Mouse (Mus musculus): ENCODE measurements around the gene Parl. TPM values are rescaled to one million over a fixed set of nuclear protein-coding genes. Genes with fewer than 3 reads are reported as not detected.

Gene Parl
- total and polyA plus RNA-seq, 2 experiments from 2014 or later: 32.7 to 90.9 TPM

GRCm38 (mm10) chr16:20271339-20271738, 30.8 kb downstream of the Parl start:
- Histone ChIP-seq H3K27me3 (ENCODE audit: insufficient read depth, low read length) (no peaks in the 10 kb centered on the region), H3K36me3 (ENCODE audit: insufficient read depth) (no peaks in the 10 kb centered on the region), H3K4me3 (ENCODE audit: low read depth, low read length) (no peak overlapping the region), H3K9ac (no peak overlapping the region), H3K27ac (ENCODE audit: low read depth, low read length) (no peak overlapping the region), H3K9me3 (ENCODE audit: low read length) (no peaks in the 10 kb centered on the region), H3K4me2 (ENCODE audit: low read depth) (no peak overlapping the region), H3K4me1 (ENCODE audit: insufficient read depth) (no peaks in the 10 kb centered on the region)
- DNase-seq (no peak), ATAC-seq (no peak)
- 88% methylated on average over 4 of the region's 4 CpGs for whole genome bisulfite sequencing
- TF ChIP-seq CTCF (IDR thresholded peaks at IDR 0.05; ENCODE audit: low read depth): no peak

GRCm38 (mm10) chr16:20265089-20265488, 37.1 kb downstream of the Parl start:
- no peak for TF ChIP-seq CTCF (IDR thresholded peaks at IDR 0.05; ENCODE audit: low read depth)
- Histone ChIP-seq H3K27ac (ENCODE audit: low read depth, low read length) (no peak overlapping the region), H3K4me2 (ENCODE audit: low read depth) (no peak overlapping the region), H3K9ac (no peak overlapping the region), H3K4me1 (ENCODE audit: insufficient read depth) (no peaks in the 10 kb centered on the region), H3K27me3 (ENCODE audit: insufficient read depth, low read length) (no peaks in the 10 kb centered on the region), H3K36me3 (ENCODE audit: insufficient read depth) (no peaks in the 10 kb centered on the region), H3K4me3 (ENCODE audit: low read depth, low read length) (no peak overlapping the region), H3K9me3 (ENCODE audit: low read length) (no peaks in the 10 kb centered on the region)
- no peak for DNase-seq
- no peak for ATAC-seq
- 84% methylated on average over 7 of the region's 7 CpGs for WGBS

- no peak for DNase-seq
- no peak for ATAC-seq
- 68% methylated on average over 5 of the region's 5 CpGs for WGBS
- TF ChIP-seq CTCF (IDR thresholded peaks at IDR 0.05; ENCODE audit: low read depth): no peak
- no peaks in the 10 kb centered on the region for H3K27me3 ChIP-seq (ENCODE audit: insufficient read depth, low read length)
- H3K9ac ChIP-seq: no peak overlapping the region
- H3K4me3 ChIP-seq (ENCODE audit: low read depth, low read length): no peak overlapping the region
- no peak overlapping the region for H3K4me2 ChIP-seq (ENCODE audit: low read depth)
- H3K27ac ChIP-seq (ENCODE audit: low read depth, low read length): no peak overlapping the region
- H3K4me1 ChIP-seq (ENCODE audit: insufficient read depth): no peaks in the 10 kb centered on the region
- no peaks in the 10 kb centered on the region for H3K9me3 ChIP-seq (ENCODE audit: low read length)
- H3K36me3 ChIP-seq (ENCODE audit: insufficient read depth): no peaks in the 10 kb centered on the region
Observed at GRCm38 (mm10) chr16:20257926-20258325, 44.3 kb downstream of the Parl start.

- Histone ChIP-seq H3K4me3 (ENCODE audit: low read depth, low read length) (no peak overlapping the region), H3K9ac (no peak overlapping the region), H3K27ac (ENCODE audit: low read depth, low read length) (no peak overlapping the region), H3K4me1 (ENCODE audit: insufficient read depth) (no peaks in the 10 kb centered on the region), H3K27me3 (ENCODE audit: insufficient read depth, low read length) (no peaks in the 10 kb centered on the region), H3K4me2 (ENCODE audit: low read depth) (no peak overlapping the region), H3K36me3 (ENCODE audit: insufficient read depth) (no peaks in the 10 kb centered on the region), H3K9me3 (ENCODE audit: low read length) (no peaks in the 10 kb centered on the region)
- TF ChIP-seq CTCF (IDR thresholded peaks at IDR 0.05; ENCODE audit: low read depth): no peak
- ATAC-seq (peak; percentile 25; the same call in 1 of the 2 replicates), DNase-seq (no peak)
- 77% methylated on average over 9 of the region's 9 CpGs for WGBS
Observed at GRCm38 (mm10) chr16:20248442-20249174, 53.6 kb downstream of the Parl start.

GRCm38 (mm10) chr16:20247103-20247502, 55.1 kb downstream of the Parl start:
- Histone ChIP-seq H3K4me3 (ENCODE audit: low read depth, low read length) (no peak overlapping the region), H3K27me3 (ENCODE audit: insufficient read depth, low read length) (no peaks in the 10 kb centered on the region), H3K36me3 (ENCODE audit: insufficient read depth) (no peaks in the 10 kb centered on the region), H3K4me1 (ENCODE audit: insufficient read depth) (no peaks in the 10 kb centered on the region), H3K4me2 (ENCODE audit: low read depth) (no peak overlapping the region), H3K9ac (no peak overlapping the region), H3K27ac (ENCODE audit: low read depth, low read length) (no peak overlapping the region), H3K9me3 (ENCODE audit: low read length) (no peaks in the 10 kb centered on the region)
- DNase-seq (no peak), ATAC-seq (no peak)
- no peak for TF ChIP-seq CTCF (IDR thresholded peaks at IDR 0.05; ENCODE audit: low read depth)

GRCm38 (mm10) chr16:20240468-20241414, 61.4 kb downstream of the Parl start, which contains the start of gene Map6d1:
Gene Map6d1, minus strand, starts transcription at chr16:20241358.
- peak within 1 kb of the TSS; percentile 76 for H3K9ac ChIP-seq
- no peaks in the 10 kb centered on the region for H3K36me3 ChIP-seq (ENCODE audit: insufficient read depth)
- H3K27ac ChIP-seq (ENCODE audit: low read depth, low read length): peak within 1 kb of the TSS; percentile 69
- DNase-seq: peak; percentile 65
- ATAC-seq: peak; percentile 78
- H3K4me1 ChIP-seq (ENCODE audit: insufficient read depth): 0 out of 2 replicates have a peak, but pooled peaks cover 7% of the 10 kb centered on the region
- no peaks in the 10 kb centered on the region for H3K9me3 ChIP-seq (ENCODE audit: low read length)
- peak within 1 kb of the TSS; percentile 77 for H3K4me3 ChIP-seq (ENCODE audit: low read depth, low read length)
- H3K4me2 ChIP-seq (ENCODE audit: low read depth): peak within 1 kb of the TSS; percentile 80
- 3% methylated on average over 90 of the region's 90 CpGs for WGBS
- TF ChIP-seq CTCF (IDR thresholded peaks at IDR 0.05; ENCODE audit: low read depth): no peak
- no peaks in the 10 kb centered on the region for H3K27me3 ChIP-seq (ENCODE audit: insufficient read depth, low read length)

GRCm38 (mm10) chr16:20238646-20239045, 63.5 kb downstream of the Parl start:
- TF ChIP-seq CTCF (IDR thresholded peaks at IDR 0.05; ENCODE audit: low read depth): no peak
- H3K36me3 ChIP-seq (ENCODE audit: insufficient read depth): 0 out of 2 replicates have a peak, but pooled peaks cover 8% of the 10 kb centered on the region
- H3K27ac ChIP-seq (ENCODE audit: low read depth, low read length): no peak overlapping the region
- H3K4me3 ChIP-seq (ENCODE audit: low read depth, low read length): no peak overlapping the region
- 79% methylated on average over 4 of the region's 4 CpGs for WGBS
- no peak overlapping the region for H3K4me2 ChIP-seq (ENCODE audit: low read depth)
- H3K27me3 ChIP-seq (ENCODE audit: insufficient read depth, low read length): no peaks in the 10 kb centered on the region
- H3K4me1 ChIP-seq (ENCODE audit: insufficient read depth): 0 out of 2 replicates have a peak, but pooled peaks cover 7% of the 10 kb centered on the region
- H3K9ac ChIP-seq: no peak overlapping the region
- ATAC-seq (no peak), DNase-seq (no peak)
- H3K9me3 ChIP-seq (ENCODE audit: low read length): no peaks in the 10 kb centered on the region

All from forebrain, postnatal 0 days (tissue).